Mouse (Mus musculus) kidney, adult 2 months (tissue): ENCODE measurements at regions not wholly inside any gene's neighbourhood (a gene's known extent, or its start where the extent isn't known, plus 50 kb on each side); places are given as distances from the start of the nearest gene placed in this dataset.

ENCODE experiments used
- CTCF ChIP-seq: fragments of 200-500 bp; conservative IDR thresholded peaks from 2 replicates; pipeline ENCODE4 v1.5.1; 2011; ENCODE audit warnings: low read depth, mild to moderate bottlenecking, control low read depth, low read length, moderate library complexity, mixed read lengths; ENCODE audit not compliant: insufficient read depth, insufficient read length
- POLR2A ChIP-seq: fragments of 200-500 bp; IDR thresholded peaks from one replicate; pipeline ENCODE4 v1.6.1; 2011; ENCODE audit warnings: low read depth, low read length, control low read depth

DNA sequence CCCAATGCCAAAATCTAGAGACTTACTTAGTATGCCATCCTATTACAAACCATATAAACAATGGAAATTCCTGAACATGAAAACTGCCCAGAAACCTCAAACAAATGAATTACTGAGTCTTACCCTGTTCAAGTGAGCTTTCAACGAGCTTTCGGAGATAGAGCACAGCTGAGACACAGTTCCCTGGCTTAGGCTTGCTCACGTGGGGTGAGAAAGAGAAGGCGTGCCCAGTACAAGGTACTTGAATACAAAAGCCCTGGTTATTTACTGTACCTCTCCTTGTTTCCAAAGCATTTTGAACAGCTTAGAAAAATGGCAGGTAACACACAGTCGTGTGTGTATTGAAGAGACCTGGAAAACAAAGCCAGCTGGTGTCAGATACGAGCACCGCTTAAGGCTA lies 191.8 kb upstream of the Sox9 start:
- TF ChIP-seq POLR2A (no peak), CTCF (no peak)
